Mouse (Mus musculus): ENCODE data around the gene Lhcgr.

Lhcgr gene

DNA sequence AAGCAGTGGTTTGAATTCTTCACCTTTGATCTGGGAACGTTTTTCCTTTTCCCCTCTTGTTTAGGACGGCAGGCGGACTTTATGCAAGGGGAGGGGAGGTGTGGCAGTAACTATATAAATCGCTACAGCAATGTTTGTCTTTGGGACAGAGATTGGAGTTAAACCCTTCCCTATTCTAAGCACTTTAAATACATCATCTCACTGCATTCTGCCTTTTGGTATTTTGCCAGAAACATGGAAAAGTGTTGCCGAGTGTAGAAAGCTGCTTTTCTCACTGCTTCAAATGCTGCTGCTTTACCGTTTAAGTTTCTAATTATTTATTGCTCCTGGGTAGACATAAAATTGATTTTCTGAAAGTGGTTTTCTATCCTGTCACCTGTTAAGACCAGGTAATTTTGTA is 89.4 kb downstream of the Lhcgr start:
- no peak for DNase-seq

DNA sequence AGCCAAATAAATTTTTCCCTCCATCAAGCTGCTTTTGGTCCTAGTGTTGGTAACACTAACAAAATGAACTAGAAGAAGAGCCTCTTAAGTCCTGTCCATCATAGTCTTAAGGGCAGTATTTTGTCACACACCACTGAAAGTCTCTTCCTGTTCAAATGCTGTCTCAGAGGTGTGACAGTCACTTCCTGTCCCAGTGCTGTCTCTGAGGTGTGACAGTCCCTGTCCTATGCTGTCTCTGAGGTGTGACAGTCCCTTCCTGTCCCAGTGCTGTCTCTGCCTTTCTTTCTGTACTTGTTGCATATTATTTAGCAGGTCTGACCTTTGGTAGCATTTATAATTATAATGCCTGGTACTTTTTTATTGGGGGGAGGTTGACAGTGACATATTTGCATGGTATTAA is 90.9 kb downstream of the Lhcgr start:
- DNase-seq: no peak

DNA sequence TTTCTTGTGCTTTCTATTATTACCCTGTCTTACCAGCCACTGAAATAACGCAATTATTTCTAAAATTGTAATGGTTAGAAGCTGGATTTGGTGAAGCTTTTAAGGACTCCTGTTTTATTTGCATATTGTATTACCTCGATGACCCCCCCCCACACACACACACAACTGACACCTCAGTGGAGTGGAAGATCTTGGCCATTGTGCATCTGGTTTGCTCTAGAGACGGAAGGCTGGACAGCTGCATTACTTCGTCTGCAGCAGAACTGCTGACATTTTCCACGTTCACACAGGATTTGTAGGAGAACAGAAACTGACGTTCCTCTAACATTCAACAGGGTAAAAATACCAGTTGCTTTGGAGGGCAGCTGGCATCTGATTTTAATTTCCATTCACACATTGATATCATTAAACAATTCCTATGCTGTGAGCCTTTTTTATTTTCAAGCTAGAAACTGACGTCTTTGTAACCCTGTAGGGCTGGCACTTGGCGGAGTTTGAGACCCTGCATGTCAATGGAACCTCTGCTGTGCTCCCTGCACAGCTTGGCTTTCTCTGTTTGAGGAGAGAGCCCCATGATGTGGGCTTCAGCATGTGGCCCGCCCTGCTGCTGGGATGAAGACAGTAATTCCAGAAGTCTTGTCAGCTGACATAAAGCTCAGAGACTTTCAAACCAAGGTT is 95.0 kb downstream of the Lhcgr start:
- no peak for DNase-seq

DNA sequence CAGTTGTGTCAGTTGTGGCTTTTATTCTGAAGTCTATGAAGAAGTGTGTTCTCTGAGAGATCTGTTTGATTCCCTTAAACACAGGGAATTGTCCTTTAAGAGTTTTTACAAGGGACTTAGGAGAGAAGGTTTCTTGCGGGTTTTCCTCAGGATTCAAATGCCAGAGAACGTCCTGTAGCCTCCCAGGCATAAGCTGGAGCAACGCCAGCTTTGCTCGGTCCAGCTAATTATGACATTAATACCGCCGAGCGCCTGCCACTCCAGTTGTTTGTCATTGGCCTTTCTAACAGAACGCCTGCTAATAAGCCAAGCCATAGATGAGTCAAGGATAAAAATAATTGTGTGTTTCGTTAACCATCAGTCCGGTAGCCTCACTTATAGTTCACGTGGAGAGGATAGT is 103.6 kb downstream of the Lhcgr start:
- DNase-seq: no peak

DNA sequence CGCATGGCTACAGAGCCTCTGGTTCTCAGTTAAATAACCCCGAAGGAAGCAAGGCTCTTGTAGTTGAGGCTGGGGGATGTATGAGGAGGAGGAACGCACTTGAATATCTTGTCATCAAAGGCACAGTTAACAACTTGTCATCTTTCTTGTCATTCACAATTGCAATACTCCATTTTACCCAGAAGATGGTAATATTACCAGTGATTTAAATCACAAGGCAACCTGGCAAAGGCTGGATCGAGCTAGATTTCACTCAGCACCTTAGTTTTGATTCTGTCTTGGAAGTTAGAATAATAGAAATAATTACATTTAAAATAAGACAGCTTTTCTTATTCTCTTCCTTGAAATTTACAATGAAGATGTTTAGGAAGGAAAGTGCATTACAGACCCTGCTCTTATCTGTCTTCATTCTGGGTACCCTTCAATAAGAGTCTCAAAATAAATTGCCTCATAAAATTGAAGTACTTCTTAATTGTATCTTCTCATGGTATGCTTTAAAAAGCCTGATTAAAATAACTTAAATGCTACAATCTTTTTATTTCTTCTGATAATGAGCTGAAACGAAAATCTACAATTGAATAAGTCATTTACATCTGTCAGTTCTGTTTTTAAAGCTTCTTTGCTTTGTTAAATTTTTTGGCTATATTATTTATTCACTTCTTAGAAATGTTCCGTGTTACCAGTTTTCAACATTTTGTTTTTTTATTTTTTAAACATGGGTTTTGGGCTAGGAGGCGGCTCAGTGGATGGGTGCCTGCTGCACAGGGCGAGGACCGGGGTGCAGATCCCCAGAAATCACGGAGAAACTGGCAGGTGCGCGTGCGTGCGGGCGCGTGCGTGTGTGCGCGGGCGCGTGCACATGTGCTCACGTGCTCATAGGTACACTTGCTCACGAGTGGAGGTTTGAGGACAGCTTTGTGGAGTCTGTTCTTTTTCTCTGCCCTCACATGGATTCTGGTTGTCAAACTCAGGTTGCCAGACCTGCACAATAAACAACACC is 116.2 kb downstream of the Lhcgr start:
- DNase-seq: no peak

DNA sequence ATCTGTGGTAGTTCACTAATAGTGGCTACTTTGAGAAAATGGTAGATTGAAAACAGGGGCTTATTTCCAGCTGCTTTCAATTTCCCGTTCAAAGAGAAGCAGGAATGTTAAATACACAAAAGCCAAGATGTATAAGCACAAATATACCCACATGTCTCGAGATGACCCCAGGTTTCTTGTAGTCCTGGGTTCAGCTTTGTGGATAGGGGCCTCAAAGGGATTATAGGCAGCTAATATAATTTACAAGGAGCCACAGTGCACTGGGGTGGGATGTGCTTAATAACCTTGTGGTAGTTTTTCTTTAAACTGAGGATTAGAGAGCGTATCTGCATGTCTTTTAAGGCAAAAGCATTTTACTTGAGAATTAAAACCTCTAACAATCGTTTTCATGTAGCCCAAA is 121.0 kb downstream of the Lhcgr start:
- no peak for DNase-seq

DNA sequence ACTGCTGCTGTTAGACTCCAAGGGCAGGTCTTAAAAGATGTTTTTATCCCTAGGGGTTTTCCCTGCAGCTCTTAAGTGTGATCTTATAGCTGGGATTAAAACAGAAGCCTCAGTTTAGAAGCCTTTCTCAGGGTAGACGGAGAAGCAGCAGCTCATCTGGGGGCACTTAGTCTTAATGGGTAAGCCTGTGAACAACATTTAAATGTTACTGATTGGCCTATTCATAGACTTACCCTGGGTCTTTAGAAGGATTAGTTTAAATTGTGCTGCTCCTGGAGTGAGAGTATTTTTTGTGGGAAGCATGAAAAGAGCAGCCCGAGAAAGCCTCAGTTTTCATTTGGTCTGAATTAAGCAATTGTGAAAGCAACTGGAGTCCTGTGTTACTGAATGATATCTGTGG is 121.9 kb downstream of the Lhcgr start:
- no peak for DNase-seq

DNA sequence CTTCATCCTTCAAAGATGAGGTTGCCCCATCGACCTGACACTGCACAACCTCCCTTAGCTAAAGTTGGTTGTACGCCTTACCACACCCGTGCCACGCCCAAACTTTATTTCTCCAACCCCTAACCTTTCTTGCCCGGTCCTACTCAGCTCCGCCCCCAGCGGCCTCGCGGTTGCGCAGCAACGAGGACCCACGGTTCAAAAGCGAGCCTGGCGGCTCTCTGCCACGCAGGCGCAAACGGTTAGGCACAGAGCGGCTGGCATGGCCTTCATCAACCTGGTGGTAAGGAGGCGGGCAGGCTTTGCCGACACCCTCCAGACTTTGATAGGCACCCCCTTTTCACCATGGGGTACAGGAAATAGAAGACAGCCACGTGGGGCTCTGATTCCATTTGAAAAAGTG is 123.3 kb downstream of the Lhcgr start, which contains the start of gene Gtf2a1l:
TSS of gene Gtf2a1l (plus strand) at position 209 of the 400 bp plus-strand sequence.
- peak; percentile 13 to 17 for DNase-seq

Data from cerebellum, adult 18-20 months (tissue).